Mouse (Mus musculus) MEL (cell line): ENCODE measurements around the gene Camta2. TPM values are rescaled to one million over a fixed set of nuclear protein-coding genes. Genes with fewer than 3 reads are reported as not detected.
A peak's percentile ranks its signal among the peaks of the same experiment; 100 is the strongest.

Source experiments
- DNase-seq: peaks from one replicate; pipeline ENCODE4 v3.0.0; 2011; ENCODE audit warnings: low read depth, low spot score
- H3K27ac ChIP-seq: 2 replicates; pipeline ENCODE4 v1.5.1; 2012; ENCODE audit warnings: low read depth, mild to moderate bottlenecking, control low read depth, low read length, moderate library complexity; ENCODE audit not compliant: control insufficient read depth
- H3K27me3 ChIP-seq, 2 experiments: fragments of 150-350 bp in 1 of 2; sonication (generic) in 1 of 2; 2 replicates each; pipeline ENCODE4 v1.6.1; 2012; ENCODE audit warnings: low read length in 2 of 2, mild to moderate bottlenecking in 2 of 2, improper control_type of control experiment in 1 of 2, moderate library complexity in 1 of 2; ENCODE audit not compliant: insufficient read depth in 2 of 2, control insufficient read depth in 1 of 2
- H3K36me3 ChIP-seq, 2 experiments: 2 replicates each; pipeline ENCODE4 v1.6.1; 2012 to 2014; ENCODE audit warnings: low read length in 2 of 2, improper control_type of control experiment in 1 of 2, inconsistent platforms in 1 of 2, mild to moderate bottlenecking in 1 of 2; ENCODE audit not compliant: insufficient read depth in 2 of 2, control insufficient read depth in 1 of 2
- H3K4me1 ChIP-seq, 2 experiments: fragments of 150-350 bp in 1 of 2; sonication (generic) in 1 of 2; 2 replicates each; pipeline ENCODE4 v1.6.1; 2012; ENCODE audit warnings: low read length in 2 of 2, improper control_type of control experiment in 1 of 2, mild to moderate bottlenecking in 1 of 2; ENCODE audit not compliant: insufficient read depth in 2 of 2, control insufficient read depth in 1 of 2
- H3K4me3 ChIP-seq, 2 experiments: fragments of 150-350 bp in 1 of 2; sonication (generic) in 1 of 2; 2 replicates each; pipeline ENCODE4 v1.5.1; 2012; ENCODE audit warnings: low read depth in 2 of 2, low read length in 2 of 2, mild to moderate bottlenecking in 2 of 2, moderate library complexity in 2 of 2, control low read depth in 1 of 2, improper control_type of control experiment in 1 of 2; ENCODE audit not compliant: control insufficient read depth in 1 of 2, insufficient read depth in 1 of 2
- H3K79me2 ChIP-seq: 2 replicates; pipeline ENCODE4 v1.6.1; 2012; ENCODE audit warnings: mild to moderate bottlenecking, low read length, moderate library complexity; ENCODE audit not compliant: control insufficient read depth, poor library complexity, insufficient read depth
- H3K9ac ChIP-seq: 2 replicates; pipeline ENCODE4 v1.6.1; 2012; ENCODE audit warnings: low read depth, mild to moderate bottlenecking, control low read depth, low read length, moderate library complexity; ENCODE audit not compliant: control insufficient read depth, poor library complexity, severe bottlenecking
- H3K9me3 ChIP-seq: fragments of 150-350 bp; sonication (generic); replicated peaks from 2 replicates; pipeline ENCODE4 v1.6.1; 2012; ENCODE audit warnings: mild to moderate bottlenecking, low read length, improper control_type of control experiment, moderate library complexity; ENCODE audit not compliant: insufficient read depth
- BHLHE40 ChIP-seq: IDR thresholded peaks from 2 replicates; pipeline ENCODE4 v1.6.1; 2012; ENCODE audit warnings: low read depth, mild to moderate bottlenecking, inconsistent platforms, low read length, improper control_type of control experiment, borderline replicate concordance
- CTCF ChIP-seq, 3 experiments: IDR thresholded peaks in 2 of 3; conservative IDR thresholded peaks in 1 of 3; 2 replicates each; pipeline ENCODE4 v1.5.1; 2011 to 2012; ENCODE audit warnings: low read length in 3 of 3, low read depth in 2 of 3, mild to moderate bottlenecking in 2 of 3, improper control_type of control experiment in 1 of 3, inconsistent platforms in 1 of 3, mixed read lengths in 1 of 3, moderate library complexity in 1 of 3; ENCODE audit not compliant: control insufficient read depth in 1 of 3, insufficient read depth in 1 of 3, poor library complexity in 1 of 3, severe bottlenecking in 1 of 3
- EP300 ChIP-seq, 2 experiments: IDR thresholded peaks; 2 replicates each; pipeline ENCODE4 v1.6.1; 2011; ENCODE audit warnings: improper control_type of control experiment in 2 of 2, low read length in 2 of 2, low read depth in 1 of 2, mild to moderate bottlenecking in 1 of 2
- ETS1 ChIP-seq: IDR thresholded peaks from 2 replicates; pipeline ENCODE4 v1.6.1; 2012; ENCODE audit warnings: low read depth, mild to moderate bottlenecking, inconsistent platforms, low read length, improper control_type of control experiment, moderate library complexity
- GABPA ChIP-seq: IDR thresholded peaks from 2 replicates; pipeline ENCODE4 v1.6.1; 2012; ENCODE audit warnings: low read depth, mild to moderate bottlenecking, inconsistent platforms, low read length, improper control_type of control experiment, moderate library complexity
- GATA1 ChIP-seq: IDR thresholded peaks from 2 replicates; pipeline ENCODE4 v1.6.1; 2011; ENCODE audit warnings: low read depth, low read length, improper control_type of control experiment
- HCFC1 ChIP-seq: IDR thresholded peaks from 2 replicates; pipeline ENCODE4 v1.6.1; 2012; ENCODE audit warnings: low read depth, mild to moderate bottlenecking, inconsistent platforms, low read length, improper control_type of control experiment, moderate library complexity
- KAT2A ChIP-seq: conservative IDR thresholded peaks from 2 replicates; pipeline ENCODE4 v1.6.1; 2012; ENCODE audit warnings: low read depth, low read length, improper control_type of control experiment, inconsistent platforms
- MAZ ChIP-seq: IDR thresholded peaks from 2 replicates; pipeline ENCODE4 v1.6.1; 2012; ENCODE audit warnings: low read depth, mild to moderate bottlenecking, inconsistent platforms, low read length, improper control_type of control experiment
- MEF2A ChIP-seq: IDR thresholded peaks from 2 replicates; pipeline ENCODE4 v1.6.1; 2014; ENCODE audit warnings: low read depth, mild to moderate bottlenecking, inconsistent platforms, low read length, improper control_type of control experiment; ENCODE audit not compliant: poor library complexity, insufficient replicate concordance, severe bottlenecking; ENCODE audit errors: extremely low read depth
- MXI1 ChIP-seq: IDR thresholded peaks from 2 replicates; pipeline ENCODE4 v1.6.1; 2011; ENCODE audit warnings: mild to moderate bottlenecking, low read depth, low read length, improper control_type of control experiment
- MYB ChIP-seq: IDR thresholded peaks from 2 replicates; pipeline ENCODE4 v1.6.1; 2011; ENCODE audit warnings: mild to moderate bottlenecking, low read depth, low read length, improper control_type of control experiment
- MYC ChIP-seq: IDR thresholded peaks from 2 replicates; pipeline ENCODE4 v1.6.1; 2011; ENCODE audit warnings: low read depth, mild to moderate bottlenecking, low read length, improper control_type of control experiment, moderate library complexity
- NELFE ChIP-seq: IDR thresholded peaks from 2 replicates; pipeline ENCODE4 v1.6.1; 2011; ENCODE audit warnings: low read depth, low read length, improper control_type of control experiment
- RCOR1 ChIP-seq: IDR thresholded peaks from 2 replicates; pipeline ENCODE4 v1.6.1; 2012; ENCODE audit warnings: low read depth, mild to moderate bottlenecking, inconsistent platforms, low read length, improper control_type of control experiment
- SIN3A ChIP-seq: IDR thresholded peaks from 2 replicates; pipeline ENCODE4 v1.6.1; 2012; ENCODE audit warnings: low read length, improper control_type of control experiment, inconsistent platforms
- SMC3 ChIP-seq: IDR thresholded peaks from 2 replicates; pipeline ENCODE4 v1.6.1; 2011; ENCODE audit warnings: low read depth, low read length, improper control_type of control experiment
- TAL1 ChIP-seq: IDR thresholded peaks from 2 replicates; pipeline ENCODE4 v1.6.1; 2012; ENCODE audit warnings: mild to moderate bottlenecking, inconsistent platforms, low read length, moderate library complexity, mixed read lengths
- TCF12 ChIP-seq: IDR thresholded peaks from 2 replicates; pipeline ENCODE4 v1.6.1; 2014; ENCODE audit warnings: low read depth, mild to moderate bottlenecking, inconsistent platforms, low read length, improper control_type of control experiment, moderate library complexity
- UBTF ChIP-seq: IDR thresholded peaks from 2 replicates; pipeline ENCODE4 v1.6.1; 2012; ENCODE audit warnings: low read depth, mild to moderate bottlenecking, inconsistent platforms, low read length, improper control_type of control experiment, moderate library complexity, borderline replicate concordance; ENCODE audit not compliant: insufficient read depth
- ZC3H11A ChIP-seq: IDR thresholded peaks from 2 replicates; pipeline ENCODE4 v1.6.1; 2012; ENCODE audit warnings: low read depth, mild to moderate bottlenecking, inconsistent platforms, low read length, improper control_type of control experiment
- ZMIZ1 ChIP-seq: IDR thresholded peaks from 2 replicates; pipeline ENCODE4 v1.6.1; 2012; ENCODE audit warnings: low read depth, mild to moderate bottlenecking, inconsistent platforms, low read length, improper control_type of control experiment, moderate library complexity
- ZNF384 ChIP-seq: IDR thresholded peaks from 2 replicates; pipeline ENCODE4 v1.6.1; 2012; ENCODE audit warnings: low read depth, mild to moderate bottlenecking, inconsistent platforms, low read length, improper control_type of control experiment
- polyA plus RNA-seq, 2 experiments: library from polyadenylated mRNA; stranded (reverse) in 1 of 2; unstranded in 1 of 2; fragments of >175 nt in 1 of 2; fragments of >200 nt in 1 of 2; gene quantifications; 2 replicates each; pipeline versions ENCODE4 v1.2.1 to v1.2.4; 2012; ENCODE audit warnings: low replicate concordance in 2 of 2, low read depth in 1 of 2; ENCODE audit not compliant: insufficient read length in 2 of 2, insufficient read depth in 1 of 2, missing spikeins in 1 of 2
- total RNA-seq: library from RNA; depleted of rRNA; stranded (reverse); fragments of 300-350 nt; gene quantifications from 2 replicates; pipeline ENCODE4 v1.2.3, GENCODE M21; 2012

Camta2 gene
- total and polyA plus RNA-seq, 3 experiments: 1.9 to 15.0 TPM; not detected in 1

GRCm38 (mm10) chr11:70666687-70667086 lies 21.2 kb downstream of the Camta2 start:
- TF ChIP-seq TCF12: no peak
- no peak for TF ChIP-seq SMC3
- no peak for TF ChIP-seq RCOR1
- TF ChIP-seq MYC: no peak
- no peak for TF ChIP-seq KAT2A
- TF ChIP-seq ZNF384: no peak
- no peak for TF ChIP-seq BHLHE40
- no peak for TF ChIP-seq CTCF (IDR thresholded peaks at IDR 0.05 in 2 of 3, conservative IDR thresholded peaks at IDR 0.05 in 1 of 3; ENCODE audit: control insufficient read depth in 1 of 3, insufficient read depth in 1 of 3, low read depth in 2 of 3, low read length in 3 of 3, poor library complexity in 1 of 3, severe bottlenecking in 1 of 3)
- TF ChIP-seq NELFE: no peak
- no peak for TF ChIP-seq MAZ
- no peak for TF ChIP-seq GATA1
- TF ChIP-seq GABPA: no peak
- no peak for TF ChIP-seq UBTF
- no peak for TF ChIP-seq ZC3H11A
- no peak for DNase-seq
- peaks cover 2 to 18% of the 10 kb centered on the region in 2 experiments; a peak in 3 of 4 replicates for H3K4me1 ChIP-seq
- H3K9ac ChIP-seq: no peak overlapping the region
- no peak overlapping the region for H3K4me3 ChIP-seq
- H3K27ac ChIP-seq: no peak overlapping the region
- peaks cover 1 to 7% of the 10 kb centered on the region in 2 experiments; a peak in 3 of 4 replicates for H3K36me3 ChIP-seq
- H3K79me2 ChIP-seq: peaks cover 18% of the 10 kb centered on the region
- H3K9me3 ChIP-seq: no peaks in the 10 kb centered on the region
- H3K27me3 ChIP-seq: no peaks in the 10 kb centered on the region

GRCm38 (mm10) chr11:70664741-70665140 lies 23.2 kb downstream of the Camta2 start:
- Histone ChIP-seq H3K9me3 (no peaks in the 10 kb centered on the region), H3K4me3 (no peak overlapping the region), H3K9ac (no peak overlapping the region), H3K4me1 (peaks cover 2 to 9% of the 10 kb centered on the region in 2 experiments; a peak in 3 of 4 replicates), H3K79me2 (peaks cover 17% of the 10 kb centered on the region), H3K36me3 (peaks cover 1 to 5% of the 10 kb centered on the region in 2 experiments; a peak in 3 of 4 replicates), H3K27ac (no peak overlapping the region), H3K27me3 (no peaks in the 10 kb centered on the region)
- no peak for DNase-seq
- TF ChIP-seq CTCF (IDR thresholded peaks at IDR 0.05 in 2 of 3, conservative IDR thresholded peaks at IDR 0.05 in 1 of 3; ENCODE audit: control insufficient read depth in 1 of 3, insufficient read depth in 1 of 3, low read depth in 2 of 3, low read length in 3 of 3, poor library complexity in 1 of 3, severe bottlenecking in 1 of 3) (peak in 1 of 3 experiments; percentile 29; a peak in 1 of 6 replicates), MXI1 (no peak)

GRCm38 (mm10) chr11:70663957-70664356 lies 23.9 kb downstream of the Camta2 start:
- no peak for DNase-seq
- no peak overlapping the region for H3K27ac ChIP-seq
- H3K4me1 ChIP-seq: peaks cover 2 to 9% of the 10 kb centered on the region in 2 experiments; a peak in 3 of 4 replicates
- peaks cover 12% of the 10 kb centered on the region for H3K79me2 ChIP-seq
- peaks cover 1 to 5% of the 10 kb centered on the region in 2 experiments; a peak in 3 of 4 replicates for H3K36me3 ChIP-seq
- H3K4me3 ChIP-seq: no peak overlapping the region
- H3K27me3 ChIP-seq: no peaks in the 10 kb centered on the region
- TF ChIP-seq MYB (no peak), EP300 (IDR thresholded peaks at IDR 0.05; ENCODE audit: low read depth in 1 of 2, low read length in 2 of 2) (no peak), KAT2A (no peak), ZMIZ1 (no peak), SIN3A (no peak), GATA1 (no peak), ZC3H11A (no peak), ZNF384 (no peak), TAL1 (no peak), HCFC1 (no peak), BHLHE40 (no peak), MEF2A (no peak), ETS1 (no peak)
- H3K9me3 ChIP-seq: no peaks in the 10 kb centered on the region
- no peak overlapping the region for H3K9ac ChIP-seq
